Mouse (Mus musculus) liver, adult (tissue): ENCODE data around the gene Mgat4b.
A peak's percentile ranks its signal among the peaks of the same experiment; 100 is the strongest.

Source experiments
- GATA4 ChIP-seq: IDR thresholded peaks from 2 replicates; pipeline ENCODE4 v1.6.1; 2014; ENCODE audit warnings: mild to moderate bottlenecking, low read length; ENCODE audit not compliant: insufficient replicate concordance

The Mgat4b gene

GRCm38 (mm10) chr11:50190362-50190761 is 20.3 kb upstream of the Mgat4b start:
- TF ChIP-seq GATA4 = no peak

- no peak for TF ChIP-seq GATA4
These were observed 18.4 kb upstream of the Mgat4b start for GRCm38 (mm10) chr11:50192278-50192677.

- TF ChIP-seq GATA4 = no peak
These were observed 16.6 kb upstream of the Mgat4b start for GRCm38 (mm10) chr11:50194070-50194469.

GRCm38 (mm10) chr11:50194793-50195192 is 15.9 kb upstream of the Mgat4b start:
- peak; percentile 99; the same call in 1 of the 2 replicates for TF ChIP-seq GATA4

- TF ChIP-seq GATA4 = no peak; the same call in 1 of the 2 replicates
These were observed 13.2 kb upstream of the Mgat4b start for GRCm38 (mm10) chr11:50197500-50197899.

GRCm38 (mm10) chr11:50198219-50198846 is 12.4 kb upstream of the Mgat4b start:
- no peak for TF ChIP-seq GATA4

GRCm38 (mm10) chr11:50198916-50199315 is 11.8 kb upstream of the Mgat4b start:
- no peak for TF ChIP-seq GATA4

- no peak for TF ChIP-seq GATA4
These were observed 10.1 kb upstream of the Mgat4b start for GRCm38 (mm10) chr11:50200613-50201012.

GRCm38 (mm10) chr11:50201590-50201989 is 9.1 kb upstream of the Mgat4b start:
- no peak for TF ChIP-seq GATA4

- TF ChIP-seq GATA4 = no peak
These were observed 7.3 kb upstream of the Mgat4b start for GRCm38 (mm10) chr11:50203302-50203827.

- no peak for TF ChIP-seq GATA4
These were observed 5.3 kb upstream of the Mgat4b start for GRCm38 (mm10) chr11:50205434-50205833.

GRCm38 (mm10) chr11:50206037-50206436 is 4.7 kb upstream of the Mgat4b start:
- no peak for TF ChIP-seq GATA4

- no peak for TF ChIP-seq GATA4
These were observed 3.3 kb upstream of the Mgat4b start for GRCm38 (mm10) chr11:50207344-50207743.

- no peak for TF ChIP-seq GATA4
These were observed 2.7 kb upstream of the Mgat4b start for GRCm38 (mm10) chr11:50208039-50208438.

GRCm38 (mm10) chr11:50210101-50210504 is 587 bp upstream of the Mgat4b start:
- no peak for TF ChIP-seq GATA4

- no peak for TF ChIP-seq GATA4
These were observed 801 bp downstream of the Mgat4b start for GRCm38 (mm10) chr11:50211322-50212059.
